Mouse (Mus musculus) heart, adult 2 months (tissue): ENCODE measurements at regions not wholly inside any gene's neighbourhood (a gene's known extent, or its start where the extent isn't known, plus 50 kb on each side); places are given as distances from the start of the nearest gene placed in this dataset.

ENCODE experiments used
- CTCF ChIP-seq: fragments of 200-600 bp; IDR thresholded peaks from 2 replicates; pipeline ENCODE4 v1.8.1; 2022; ENCODE audit warnings: antibody characterized with exemption, mild to moderate bottlenecking, moderate library complexity
- POLR2A ChIP-seq: fragments of 200-500 bp; IDR thresholded peaks from 2 replicates; pipeline ENCODE4 v1.6.1; 2011; ENCODE audit warnings: mild to moderate bottlenecking, low read depth, low read length, control low read depth; ENCODE audit not compliant: insufficient read depth

DNA sequence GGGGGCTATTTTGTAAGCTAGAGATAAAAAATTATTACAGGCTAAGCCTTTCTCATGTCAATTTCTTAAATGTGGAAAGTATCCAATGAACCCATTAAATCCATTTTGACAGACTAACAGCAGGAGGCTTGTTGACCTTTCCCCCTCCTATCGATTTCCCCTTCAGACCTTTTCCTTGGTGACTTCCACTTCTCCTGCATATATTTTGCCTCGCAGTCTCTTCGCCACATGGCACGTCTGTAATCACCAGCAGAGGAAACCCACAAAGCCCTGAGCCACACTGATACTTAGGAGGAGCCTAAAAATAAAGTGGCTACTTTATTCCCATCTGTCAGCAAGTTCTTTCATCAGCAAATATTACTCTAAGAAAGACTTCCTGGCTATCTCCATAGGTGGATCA lies 247.5 kb upstream of the Rnf219 start:
- TF ChIP-seq CTCF: no peak
- TF ChIP-seq POLR2A: no peak
